Mouse (Mus musculus) testis, adult 2 months (tissue): ENCODE measurements around the gene Ccdc102a. TPM values are rescaled to one million over a fixed set of nuclear protein-coding genes. Genes with fewer than 3 reads are reported as not detected.

Experiments
- H3K27ac ChIP-seq: fragments of 200-500 bp; 2 replicates; pipeline ENCODE4 v1.5.1; 2012; ENCODE audit warnings: low read depth, low read length; ENCODE audit not compliant: control insufficient read depth, insufficient read depth
- H3K27me3 ChIP-seq: fragments of 200-500 bp; 2 replicates; pipeline ENCODE4 v1.6.1; 2012; ENCODE audit warnings: mild to moderate bottlenecking, low read length, moderate library complexity; ENCODE audit not compliant: control insufficient read depth, insufficient read depth
- H3K36me3 ChIP-seq: fragments of 200-500 bp; 2 replicates; pipeline ENCODE4 v1.6.1; 2012; ENCODE audit warnings: mild to moderate bottlenecking, low read length; ENCODE audit not compliant: control insufficient read depth, insufficient read depth
- H3K4me1 ChIP-seq: fragments of 200-500 bp; 2 replicates; pipeline ENCODE4 v1.6.1; 2012; ENCODE audit warnings: low read length; ENCODE audit not compliant: control insufficient read depth, insufficient read depth
- H3K4me3 ChIP-seq: fragments of 200-500 bp; 2 replicates; pipeline ENCODE4 v1.5.1; 2012; ENCODE audit warnings: low read depth, mild to moderate bottlenecking, low read length, moderate library complexity, mixed read lengths; ENCODE audit not compliant: control insufficient read depth
- CTCF ChIP-seq: fragments of 200-500 bp; IDR thresholded peaks from 2 replicates; pipeline ENCODE4 v1.5.1; 2012; ENCODE audit warnings: low read depth, mild to moderate bottlenecking, inconsistent platforms, low read length, moderate library complexity; ENCODE audit not compliant: control insufficient read depth, insufficient read depth, insufficient replicate concordance
- POLR2A ChIP-seq: fragments of 200-500 bp; IDR thresholded peaks from 2 replicates; pipeline ENCODE4 v1.6.1; 2012; ENCODE audit warnings: low read depth, mild to moderate bottlenecking, inconsistent platforms, low read length, moderate library complexity; ENCODE audit not compliant: control insufficient read depth
- polyA plus RNA-seq: library from polyadenylated mRNA; depleted of rRNA; stranded (reverse); fragments of >200 nt; gene quantifications from 2 replicates; pipeline ENCODE4 v1.2.3, GENCODE M21; 2012

Ccdc102a gene
- polyA plus RNA-seq, 1 experiment: 0.59 TPM

GRCm38 (mm10) chr8:94922176-94922575, 4.3 kb upstream of the Ccdc102a start:
- TF ChIP-seq POLR2A (no peak), CTCF (no peak)
- Histone ChIP-seq H3K36me3 (no peaks in the 10 kb centered on the region), H3K27ac (no peak overlapping the region), H3K4me1 (peaks cover 7% of the 10 kb centered on the region), H3K27me3 (no peaks in the 10 kb centered on the region), H3K4me3 (no peak overlapping the region)

GRCm38 (mm10) chr8:94919256-94919655, 1.4 kb upstream of the Ccdc102a start:
- H3K27me3 ChIP-seq: no peaks in the 10 kb centered on the region
- H3K27ac ChIP-seq: no peak overlapping the region
- TF ChIP-seq CTCF (no peak), POLR2A (no peak)
- H3K4me3 ChIP-seq: no peak overlapping the region
- H3K4me1 ChIP-seq: peaks cover 14% of the 10 kb centered on the region
- no peaks in the 10 kb centered on the region for H3K36me3 ChIP-seq

GRCm38 (mm10) chr8:94917352-94917751, 546 bp downstream of the Ccdc102a start:
- no peaks in the 10 kb centered on the region for H3K27me3 ChIP-seq
- 0 out of 2 replicates have a peak, but pooled peaks have one; percentile 16 for TF ChIP-seq CTCF
- no peak for TF ChIP-seq POLR2A
- peaks cover 24% of the 10 kb centered on the region for H3K4me1 ChIP-seq

GRCm38 (mm10) chr8:94916960-94917324, 956 bp downstream of the Ccdc102a start:
- Histone ChIP-seq H3K27me3 (no peaks in the 10 kb centered on the region), H3K4me3 (peak overlapping the region; percentile 46), H3K4me1 (peaks cover 24% of the 10 kb centered on the region), H3K36me3 (no peaks in the 10 kb centered on the region), H3K27ac (no peak overlapping the region)
- TF ChIP-seq POLR2A (no peak), CTCF (no peak)

More at GRCm38 (mm10) chr8:94917352-94917751, 546 bp downstream of the Ccdc102a start:
- H3K4me3 ChIP-seq: peak overlapping the region; percentile 77
- H3K27ac ChIP-seq: no peak overlapping the region
- no peaks in the 10 kb centered on the region for H3K36me3 ChIP-seq

GRCm38 (mm10) chr8:94916311-94916959, 1.5 kb downstream of the Ccdc102a start:
- H3K27ac ChIP-seq: no peak overlapping the region
- no peaks in the 10 kb centered on the region for H3K27me3 ChIP-seq
- H3K4me1 ChIP-seq: peaks cover 24% of the 10 kb centered on the region
- no peaks in the 10 kb centered on the region for H3K36me3 ChIP-seq
- no peak overlapping the region for H3K4me3 ChIP-seq
- TF ChIP-seq POLR2A: no peak
- no peak for TF ChIP-seq CTCF

GRCm38 (mm10) chr8:94914701-94915101, 3.2 kb downstream of the Ccdc102a start:
- H3K27ac ChIP-seq: no peak overlapping the region
- no peaks in the 10 kb centered on the region for H3K36me3 ChIP-seq
- peaks cover 24% of the 10 kb centered on the region for H3K4me1 ChIP-seq
- no peak overlapping the region for H3K4me3 ChIP-seq
- H3K27me3 ChIP-seq: no peaks in the 10 kb centered on the region
- TF ChIP-seq CTCF (no peak), POLR2A (no peak)

- Histone ChIP-seq H3K4me1 (peaks cover 24% of the 10 kb centered on the region), H3K36me3 (no peaks in the 10 kb centered on the region), H3K4me3 (no peak overlapping the region), H3K27ac (no peak overlapping the region), H3K27me3 (no peaks in the 10 kb centered on the region)
- TF ChIP-seq CTCF: no peak
- no peak for TF ChIP-seq POLR2A
Measured at GRCm38 (mm10) chr8:94914256-94914655, 3.6 kb downstream of the Ccdc102a start.
